Mouse (Mus musculus): ENCODE measurements around the gene Myadm.
"Not testable (repeated sequence)": the region's sequence is repeated elsewhere in the genome, so short reads cannot be mapped to it uniquely, and the experiment has no call there.

Myadm gene

GRCm38 (mm10) chr7:3290257-3291033 lies 1.6 kb downstream of the Myadm start:
- DNase-seq (ENCODE audit: low spot score in 2 of 2), result peak; percentile 68 to 80

GRCm38 (mm10) chr7:3291197-3291596 lies 2.3 kb downstream of the Myadm start:
- no peak for DNase-seq (ENCODE audit: low spot score in 2 of 2)

DNA sequence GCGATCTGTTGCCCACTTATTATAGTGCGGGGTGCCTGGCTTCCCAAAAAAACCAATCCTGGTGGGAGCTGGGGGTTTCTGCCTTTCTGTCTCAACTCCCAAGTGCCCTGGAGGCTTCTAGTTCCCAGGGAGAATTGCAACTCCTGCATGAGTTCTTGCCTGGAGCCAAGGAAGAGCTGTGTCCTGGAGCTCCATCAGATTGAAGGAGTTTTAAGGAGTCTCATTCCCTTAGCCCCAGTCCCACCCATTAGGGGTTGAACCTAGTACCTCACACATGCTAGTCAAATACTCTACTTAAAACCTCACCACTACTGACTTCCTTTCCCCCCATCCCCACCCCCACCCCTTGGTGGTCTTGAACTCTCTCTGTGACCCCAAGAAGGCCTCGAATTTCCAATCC lies 2.9 kb downstream of the Myadm start:
- DNase-seq (ENCODE audit: low spot score in 2 of 2), result no peak

DNA sequence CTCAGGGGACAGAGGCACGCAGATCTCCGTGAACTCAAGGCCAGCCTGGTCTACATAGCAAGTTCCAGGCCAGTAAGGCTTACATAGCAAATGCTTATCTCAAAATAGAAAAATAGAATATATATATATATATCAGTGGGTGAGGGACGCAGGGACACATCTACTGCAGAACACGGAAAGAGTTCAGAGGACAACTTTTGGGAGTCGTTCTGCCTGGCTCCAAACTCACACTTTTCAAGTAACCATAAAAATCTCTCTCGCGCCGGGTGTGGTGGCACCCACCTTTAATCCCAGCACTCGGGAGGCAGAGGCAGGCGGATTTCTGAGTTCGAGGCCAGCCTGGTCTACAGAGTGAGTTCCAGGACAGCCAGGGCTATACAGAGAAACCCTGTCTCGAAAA lies 3.4 kb downstream of the Myadm start:
- DNase-seq (ENCODE audit: low spot score in 2 of 2), result not testable (repeated sequence)

- no peak for DNase-seq (ENCODE audit: low spot score in 2 of 2)
These were observed 3.9 kb downstream of the Myadm start for GRCm38 (mm10) chr7:3292791-3293190.

GRCm38 (mm10) chr7:3294794-3295193 lies 5.9 kb downstream of the Myadm start:
- no peak for DNase-seq (ENCODE audit: low spot score in 2 of 2)

DNA sequence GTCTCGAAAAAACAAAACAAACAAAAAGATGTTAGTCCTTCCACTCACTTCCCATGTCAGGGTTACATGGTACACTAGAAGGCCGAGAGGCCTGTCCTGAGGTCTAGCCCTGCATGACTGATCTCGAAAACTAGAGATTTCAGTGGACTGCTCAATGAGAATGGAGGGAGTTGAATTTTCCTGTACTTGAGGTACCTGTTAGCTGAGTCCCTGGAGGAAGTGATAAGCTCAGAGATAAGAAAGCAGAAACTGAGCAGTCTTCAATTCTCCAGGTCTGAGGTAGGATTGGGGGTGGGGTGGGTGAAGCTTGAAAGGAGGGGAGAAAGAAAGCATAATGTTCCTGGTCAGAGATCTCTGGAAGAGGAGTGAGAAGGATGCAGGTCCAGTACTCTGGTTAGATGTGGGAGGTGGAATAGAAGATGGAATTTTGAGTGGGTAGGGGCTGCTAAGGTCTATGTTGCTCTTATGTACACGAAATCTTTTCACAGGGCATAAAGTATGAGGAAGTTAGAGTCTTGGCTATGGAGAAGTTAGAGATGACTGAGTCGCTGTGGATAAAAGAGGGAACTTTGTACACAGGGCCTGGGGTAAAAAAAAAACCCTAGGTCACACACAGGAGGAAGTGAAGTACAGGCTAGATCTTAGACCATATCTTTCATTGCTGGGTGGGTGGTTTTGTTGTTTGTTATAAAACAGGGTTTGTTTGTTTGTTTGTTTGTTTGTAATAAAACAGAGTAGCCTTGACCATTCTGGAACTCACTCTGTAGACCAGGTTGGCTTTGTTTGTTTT lies 6.6 kb downstream of the Myadm start:
- no peak for DNase-seq (ENCODE audit: low spot score in 2 of 2)

GRCm38 (mm10) chr7:3296711-3297110 lies 7.8 kb downstream of the Myadm start:
- DNase-seq (ENCODE audit: low spot score in 2 of 2), result no peak

- DNase-seq (ENCODE audit: low spot score in 2 of 2), result no peak
These were observed 11.2 kb downstream of the Myadm start for GRCm38 (mm10) chr7:3299941-3300617.

GRCm38 (mm10) chr7:3300891-3301627 lies 12.2 kb downstream of the Myadm start:
- DNase-seq (ENCODE audit: low spot score in 2 of 2), result no peak

DNA sequence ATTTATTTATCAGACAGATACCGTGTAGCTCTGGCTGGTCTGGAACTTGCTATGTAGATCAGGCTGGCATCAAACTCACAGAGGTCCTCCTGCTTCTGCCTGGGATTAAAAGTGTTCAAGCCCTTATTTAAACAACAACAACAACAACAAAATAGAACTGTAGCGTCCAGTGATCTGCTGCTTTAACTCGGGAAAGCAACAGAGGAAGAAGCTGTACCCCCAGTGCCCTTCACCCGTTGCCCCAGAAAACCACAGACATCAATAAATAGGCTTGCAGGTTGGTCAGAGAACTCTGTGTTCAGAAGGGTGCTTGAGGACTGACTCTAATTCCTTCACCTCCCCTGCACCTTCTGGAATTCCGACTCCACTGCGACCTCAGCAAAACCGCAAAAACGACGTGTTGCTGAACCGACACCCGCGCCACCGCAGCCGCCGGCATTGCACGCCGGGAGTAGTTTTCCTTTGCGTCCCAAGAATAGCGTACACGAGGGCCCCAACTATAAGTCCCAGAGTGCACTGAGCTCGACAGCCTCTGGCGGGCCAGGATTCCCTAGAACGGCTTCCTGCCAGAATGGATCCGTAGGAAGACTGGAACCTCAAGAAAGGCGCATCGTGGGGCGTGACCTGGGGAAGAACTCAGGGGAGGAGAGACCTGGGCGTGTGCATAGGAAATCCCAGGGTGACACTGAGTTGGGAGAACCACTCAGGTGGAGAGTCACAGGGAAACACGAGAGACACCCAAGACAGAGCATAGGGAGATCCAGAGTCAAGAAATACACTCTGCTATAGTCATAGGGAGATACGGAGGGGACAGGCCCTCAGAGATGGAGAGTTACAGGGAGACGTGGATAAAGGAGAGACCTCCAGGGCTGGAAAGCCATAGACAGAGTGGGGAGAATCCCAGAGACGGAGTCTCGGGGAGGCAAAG lies 13.0 kb downstream of the Myadm start:
- DNase-seq (ENCODE audit: low spot score in 2 of 2), result no peak

GRCm38 (mm10) chr7:3302556-3303275 lies 13.8 kb downstream of the Myadm start:
- no peak for DNase-seq (ENCODE audit: low spot score in 2 of 2)

GRCm38 (mm10) chr7:3303276-3303781 lies 14.4 kb downstream of the Myadm start:
- peak; percentile 53 to 54 for DNase-seq (ENCODE audit: low spot score in 2 of 2)

- DNase-seq (ENCODE audit: low spot score in 2 of 2), result no peak
These were observed 14.9 kb downstream of the Myadm start for GRCm38 (mm10) chr7:3303789-3304188.

GRCm38 (mm10) chr7:3304298-3304697 lies 15.4 kb downstream of the Myadm start:
- DNase-seq (ENCODE audit: low spot score in 2 of 2), result no peak

GRCm38 (mm10) chr7:3306400-3306799 lies 17.5 kb downstream of the Myadm start:
- no peak for DNase-seq (ENCODE audit: low spot score in 2 of 2)

DNA sequence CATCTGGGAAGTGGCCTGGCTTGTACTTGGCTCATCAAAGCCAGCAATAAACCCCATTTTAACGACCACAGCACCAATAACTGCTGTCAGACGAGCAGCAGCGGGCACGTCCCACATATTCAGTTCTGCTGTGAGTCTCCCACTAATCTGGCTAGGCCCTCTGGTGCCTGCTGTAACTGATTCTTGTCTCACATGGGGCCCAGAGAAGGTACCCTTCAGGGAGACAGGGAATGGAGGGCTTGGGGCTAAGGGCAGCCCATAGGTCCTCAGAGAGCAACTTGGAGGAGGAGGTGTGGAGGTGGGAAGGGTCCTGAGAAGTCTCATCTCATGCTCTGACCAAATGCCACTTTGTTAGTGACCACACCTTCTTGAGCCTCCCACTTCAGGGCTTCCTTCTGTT lies 19.8 kb downstream of the Myadm start:
- no peak for DNase-seq (ENCODE audit: low spot score in 2 of 2)

DNA sequence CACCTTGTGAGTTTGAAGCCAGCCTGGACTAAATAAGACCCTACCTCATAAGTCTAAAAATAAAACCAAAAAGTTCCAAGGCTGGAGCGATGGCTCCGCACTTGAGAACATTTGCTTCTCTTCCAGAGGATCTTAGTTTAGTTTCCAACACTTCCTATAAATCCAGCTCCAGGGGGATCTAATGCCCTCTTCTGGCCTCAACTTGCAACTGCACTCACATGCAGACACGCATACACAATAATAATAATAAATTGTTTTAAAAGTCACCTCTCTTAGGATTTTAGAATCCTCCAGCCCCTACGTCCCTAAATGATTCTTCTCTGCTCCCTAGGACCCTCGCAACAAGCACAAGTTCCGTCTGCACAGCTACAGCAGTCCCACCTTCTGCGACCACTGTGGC lies 21.4 kb downstream of the Myadm start:
- no peak for DNase-seq (ENCODE audit: low spot score in 2 of 2)

DNA sequence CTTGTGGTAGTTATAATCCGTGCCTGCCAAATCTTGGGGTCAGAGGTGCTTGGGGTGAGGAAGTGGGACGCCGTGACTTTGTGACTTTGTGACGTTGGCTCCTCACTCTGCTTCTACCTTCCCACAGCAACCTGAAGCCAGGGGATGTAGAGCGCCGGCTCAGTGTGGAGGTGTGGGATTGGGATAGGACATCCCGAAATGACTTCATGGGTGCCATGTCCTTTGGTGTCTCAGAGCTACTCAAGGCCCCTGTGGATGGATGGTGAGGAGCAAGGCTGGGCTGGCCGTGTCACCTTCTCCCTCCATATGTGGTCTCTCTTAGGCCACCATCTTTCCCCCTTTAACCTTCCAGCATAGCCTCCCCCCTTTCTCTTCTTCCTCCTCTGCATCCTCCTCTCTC lies 24.7 kb downstream of the Myadm start:
- DNase-seq (ENCODE audit: low spot score in 2 of 2), result no peak

GRCm38 (mm10) chr7:3314121-3314520 lies 25.2 kb downstream of the Myadm start:
- no peak for DNase-seq (ENCODE audit: low spot score in 2 of 2)
